Mouse (Mus musculus): ENCODE measurements around the gene Lbhd1.
"Not testable (repeated sequence)": the region's sequence is repeated elsewhere in the genome, so short reads cannot be mapped to it uniquely, and the experiment has no call there.

Gene Lbhd1

GRCm38 (mm10) chr19:8871267-8872186 is 12.0 kb upstream of the Lbhd1 start, which contains the start of gene Ubxn1:
Gene Ubxn1 (plus strand): TSS chr19:8871496.
- peak; percentile 97 to 98 for DNase-seq (ENCODE audit: low spot score in 2 of 2)

DNA sequence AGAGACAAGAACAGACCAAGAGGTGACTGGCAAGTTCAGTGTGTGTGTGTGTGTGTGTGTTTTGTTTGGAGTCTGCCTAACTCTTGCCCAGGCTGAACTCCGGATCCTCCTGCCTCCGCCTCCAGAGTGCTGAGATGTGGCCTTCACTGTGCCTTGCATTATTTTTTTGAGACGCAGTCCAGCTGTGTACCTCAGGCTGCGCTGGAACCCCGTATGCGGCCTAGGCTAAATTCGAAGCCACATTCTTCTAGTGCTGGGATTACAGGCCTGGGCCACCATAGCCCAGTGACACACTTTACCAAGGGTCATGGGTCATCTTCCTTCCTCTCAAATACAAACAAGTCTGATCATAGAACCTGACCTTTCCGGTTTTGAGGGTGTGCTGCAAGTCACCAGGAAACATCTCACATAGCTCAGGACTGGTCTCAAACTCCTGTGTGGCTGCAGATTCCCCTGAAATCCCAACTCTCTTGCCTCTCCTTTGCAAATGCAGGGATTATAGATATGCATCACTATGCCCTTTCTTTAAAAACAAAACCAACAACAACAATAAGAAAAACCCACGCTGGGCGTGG is 11.2 kb upstream of the Lbhd1 start:
- DNase-seq (ENCODE audit: low spot score in 2 of 2): no peak

DNA sequence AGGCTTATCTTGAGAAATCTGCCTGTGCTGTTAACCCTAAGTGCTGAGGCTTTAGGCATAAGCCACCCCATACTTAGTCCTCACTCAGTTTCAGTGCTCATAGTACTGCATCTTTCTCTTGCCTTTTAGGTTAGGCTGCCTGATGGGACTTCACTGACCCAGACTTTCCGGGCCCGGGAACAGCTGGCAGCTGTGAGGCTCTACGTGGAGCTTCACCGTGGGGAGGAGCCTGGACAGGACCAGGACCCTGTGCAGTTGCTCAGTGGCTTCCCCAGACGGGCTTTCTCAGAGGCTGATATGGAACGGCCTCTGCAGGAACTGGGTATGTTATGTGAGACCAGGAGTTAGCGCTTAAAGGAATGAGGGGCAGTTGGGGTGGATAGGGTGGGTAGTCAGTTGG is 8.5 kb upstream of the Lbhd1 start:
- no peak for DNase-seq (ENCODE audit: low spot score in 2 of 2)

- peak; percentile 85 to 87 for DNase-seq (ENCODE audit: low spot score in 2 of 2)
Observed at GRCm38 (mm10) chr19:8880311-8881033, 3.1 kb upstream of the Lbhd1 start, which contains the start of gene Uqcc3. Gene Uqcc3 (minus strand): TSS chr19:8880923.

GRCm38 (mm10) chr19:8881034-8881392 is 2.5 kb upstream of the Lbhd1 start:
- DNase-seq (ENCODE audit: low spot score in 2 of 2): no peak

DNA sequence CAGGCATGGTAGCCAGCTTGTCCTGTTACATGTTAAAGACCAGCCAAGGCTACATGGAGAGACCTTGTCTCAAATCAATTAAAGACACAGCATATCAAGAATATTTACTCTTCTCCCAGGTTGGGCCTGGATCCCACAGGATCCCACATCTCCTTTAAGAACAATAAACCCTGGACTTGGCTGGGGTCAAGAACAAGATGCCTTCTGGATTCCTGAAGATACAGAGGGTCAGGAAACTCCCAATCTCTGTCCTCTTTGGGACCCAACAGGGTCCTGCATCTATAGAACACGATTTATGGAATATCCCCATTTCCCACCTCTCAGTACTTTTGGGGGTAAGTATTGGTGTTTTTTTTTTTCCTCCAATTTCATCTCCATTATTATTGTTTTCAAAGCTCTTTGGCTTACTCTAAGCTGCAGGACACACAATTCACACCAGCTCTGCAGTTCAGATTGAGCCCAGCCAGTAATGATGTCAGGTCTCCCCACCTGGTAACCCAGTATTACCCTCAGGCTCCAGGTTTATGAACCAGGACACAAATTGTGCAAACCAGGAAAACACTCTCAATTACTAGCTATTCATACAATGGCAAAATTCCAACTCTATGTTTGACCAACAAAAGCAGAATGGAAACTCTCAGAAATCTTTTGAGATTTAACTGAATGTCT is 3.5 kb downstream of the Lbhd1 start:
- DNase-seq (ENCODE audit: low spot score in 2 of 2): no peak

DNA sequence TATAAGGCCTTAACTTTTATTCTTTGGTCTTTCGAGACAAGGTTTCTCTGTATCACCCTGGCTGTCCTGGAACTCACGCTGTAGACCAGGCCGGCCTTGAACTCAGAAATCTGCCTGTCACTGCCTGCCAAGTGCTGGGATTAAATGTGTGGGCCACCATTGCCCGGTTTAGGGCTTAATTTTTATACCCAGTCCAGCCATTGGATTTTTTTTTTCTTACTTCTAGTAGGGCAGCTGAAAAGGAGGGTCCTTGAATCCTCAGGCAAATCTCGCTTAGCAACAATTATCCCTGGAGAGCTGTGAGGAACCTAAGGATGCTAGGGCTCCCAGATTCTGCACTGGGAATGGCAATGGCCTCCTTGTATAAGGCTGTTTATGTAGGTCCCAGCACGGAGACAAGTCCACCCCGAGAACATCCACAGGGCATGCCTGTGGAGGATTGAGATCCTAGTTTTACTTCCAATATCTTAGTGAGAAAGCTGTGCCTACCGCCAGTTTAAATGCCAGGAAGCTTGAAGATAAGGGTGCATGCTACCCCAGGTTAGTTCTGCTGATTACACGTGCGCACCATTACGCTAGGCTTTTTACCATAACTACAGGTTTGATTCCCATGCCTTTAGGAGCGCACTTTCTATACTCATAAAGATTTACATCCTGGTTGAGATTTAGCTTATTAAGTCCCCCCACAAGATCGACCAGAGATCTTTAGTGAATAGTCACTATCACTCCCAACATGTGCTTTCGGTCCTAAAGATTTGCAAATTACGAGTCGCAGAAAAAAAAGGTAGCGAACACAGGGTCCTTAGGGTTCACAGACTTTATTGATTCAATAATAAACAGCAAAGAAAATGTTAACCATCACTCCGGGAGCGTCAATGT is 4.3 kb downstream of the Lbhd1 start:
- no peak for DNase-seq (ENCODE audit: low spot score in 2 of 2)

GRCm38 (mm10) chr19:8888511-8889385 is 5.2 kb downstream of the Lbhd1 start, which contains the start of the genes 1810009A15Rik and Gm49416:
Gene 1810009A15Rik (plus strand): TSS chr19:8888853.
Gene Gm49416 (plus strand): TSS chr19:8888926.
- peak; percentile 89 to 93 for DNase-seq (ENCODE audit: low spot score in 2 of 2)

GRCm38 (mm10) chr19:8892829-8893766 is 9.6 kb downstream of the Lbhd1 start, which contains the start of gene Ints5:
Gene Ints5 (plus strand): TSS chr19:8893005.
- peak; percentile 73 to 81 for DNase-seq (ENCODE audit: low spot score in 2 of 2)

DNA sequence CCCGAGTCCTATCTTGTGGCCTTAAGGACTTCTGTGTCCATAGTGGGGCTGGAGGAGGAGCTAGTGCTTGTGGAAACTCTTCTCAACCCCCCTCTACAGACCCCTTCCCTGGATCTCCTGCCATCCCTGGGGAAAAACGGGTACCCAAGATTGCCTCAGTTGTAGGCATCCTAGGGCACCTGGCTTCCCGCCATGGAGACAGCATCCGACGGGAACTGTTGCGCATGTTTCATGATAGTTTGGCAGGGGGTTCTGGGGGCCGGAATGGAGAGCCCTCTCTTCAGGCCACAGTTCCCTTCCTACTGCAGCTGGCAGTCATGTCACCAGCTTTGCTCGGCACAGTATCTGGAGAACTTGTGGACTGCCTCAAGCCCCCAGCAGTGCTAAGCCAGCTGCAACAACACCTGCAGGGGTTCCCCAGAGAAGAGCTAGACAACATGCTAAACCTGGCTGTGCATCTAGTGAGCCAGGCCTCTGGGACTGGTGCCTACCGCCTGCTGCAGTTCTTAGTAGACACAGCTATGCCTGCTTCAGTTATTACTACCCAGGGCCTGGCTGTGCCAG is 11.9 kb downstream of the Lbhd1 start:
- DNase-seq (ENCODE audit: low spot score in 2 of 2): no peak

DNA sequence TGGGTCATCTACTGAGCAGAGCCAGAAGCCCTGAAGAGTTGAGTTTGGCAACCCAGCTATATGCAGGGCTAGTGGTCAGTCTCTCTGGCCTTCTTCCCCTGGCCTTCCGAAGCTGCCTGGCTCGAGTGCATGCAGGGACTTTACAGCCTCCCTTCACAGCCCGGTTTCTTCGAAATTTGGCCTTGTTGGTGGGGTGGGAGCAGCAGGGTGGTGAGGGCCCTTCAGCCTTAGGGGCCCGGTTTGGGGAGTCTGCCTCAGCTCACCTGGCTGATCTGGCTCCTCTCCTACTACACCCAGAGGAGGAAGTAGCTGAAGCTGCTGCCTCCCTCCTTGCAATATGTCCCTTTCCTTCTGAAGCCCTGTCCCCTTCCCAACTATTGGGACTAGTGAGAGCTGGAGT is 12.7 kb downstream of the Lbhd1 start:
- not testable (repeated sequence) for DNase-seq (ENCODE audit: low spot score in 2 of 2)

DNA sequence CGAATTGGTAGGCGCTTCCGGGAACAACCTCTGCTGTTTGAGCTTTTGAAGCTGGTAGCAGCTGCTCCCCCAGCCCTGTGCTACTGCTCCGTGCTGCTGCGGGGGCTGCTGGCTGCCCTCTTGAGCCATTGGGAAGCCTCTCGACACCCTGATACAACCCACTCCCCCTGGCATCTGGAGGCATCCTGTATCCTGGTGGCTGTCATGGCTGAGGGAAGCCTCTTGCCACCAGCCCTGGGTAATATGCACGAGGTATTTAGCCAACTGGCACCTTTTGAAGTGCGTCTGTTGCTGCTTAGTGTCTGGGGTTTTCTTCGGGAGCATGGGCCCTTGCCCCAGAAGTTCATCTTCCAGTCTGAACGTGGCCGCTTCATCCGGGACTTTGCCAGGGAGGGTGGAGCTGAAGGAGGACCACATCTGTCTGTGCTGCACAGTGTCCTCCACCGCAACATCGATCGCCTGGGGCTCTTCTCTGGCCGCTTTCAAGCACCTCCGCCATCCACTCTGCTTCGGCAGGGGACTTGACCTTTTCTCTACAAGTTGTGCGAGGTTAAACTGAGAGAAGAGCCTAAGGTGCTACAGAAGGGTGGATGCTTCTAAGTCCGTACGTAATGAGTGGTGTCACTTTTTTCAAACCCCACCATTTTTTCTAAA is 13.8 kb downstream of the Lbhd1 start:
- DNase-seq (ENCODE audit: low spot score in 2 of 2): peak in 1 of 2 experiments; percentile 46

- peak; percentile 95 for DNase-seq (ENCODE audit: low spot score in 2 of 2)
Observed at GRCm38 (mm10) chr19:8897865-8898495, 14.4 kb downstream of the Lbhd1 start, which contains the start of gene Ganab. Gene Ganab (plus strand): TSS chr19:8898071.

DNA sequence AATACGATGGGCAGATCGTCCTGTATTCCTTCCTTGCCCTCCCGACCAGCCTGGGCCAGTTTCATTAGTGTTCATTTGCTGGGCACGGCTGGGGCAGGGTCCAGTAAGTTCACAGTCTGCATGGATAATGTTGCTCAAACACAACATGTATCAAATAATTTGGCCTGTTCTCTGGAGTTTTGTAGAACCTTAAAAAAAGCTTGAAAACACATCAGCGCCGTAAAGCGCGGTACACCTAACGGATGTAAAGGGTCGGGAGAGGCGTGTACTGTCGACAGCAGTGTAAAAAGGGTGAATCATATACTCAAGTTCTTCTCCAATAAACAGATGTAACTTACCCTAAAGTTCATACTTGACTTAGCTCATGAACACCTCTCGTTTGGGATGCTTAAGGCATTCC is 15.0 kb downstream of the Lbhd1 start:
- no peak for DNase-seq (ENCODE audit: low spot score in 2 of 2)

DNA sequence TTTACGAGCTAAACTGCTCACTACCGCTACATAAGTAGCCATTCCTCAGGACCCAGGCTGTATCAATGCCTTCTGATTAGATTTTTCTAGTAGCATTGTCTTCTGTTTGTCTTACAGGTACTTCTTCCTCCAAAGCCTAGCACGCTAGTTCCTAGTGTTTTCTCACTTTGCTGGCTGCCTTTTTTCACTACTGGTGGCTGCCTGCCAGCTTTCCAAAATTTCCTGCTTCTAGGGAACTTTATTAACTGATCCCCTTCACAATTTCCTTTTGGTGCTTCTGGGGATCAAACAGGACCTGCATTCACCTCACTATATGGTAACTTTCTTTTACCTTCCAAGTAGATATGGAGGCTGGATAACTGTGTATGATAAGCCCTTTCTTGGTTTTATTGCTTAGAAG is 15.5 kb downstream of the Lbhd1 start:
- no peak for DNase-seq (ENCODE audit: low spot score in 2 of 2)

DNA sequence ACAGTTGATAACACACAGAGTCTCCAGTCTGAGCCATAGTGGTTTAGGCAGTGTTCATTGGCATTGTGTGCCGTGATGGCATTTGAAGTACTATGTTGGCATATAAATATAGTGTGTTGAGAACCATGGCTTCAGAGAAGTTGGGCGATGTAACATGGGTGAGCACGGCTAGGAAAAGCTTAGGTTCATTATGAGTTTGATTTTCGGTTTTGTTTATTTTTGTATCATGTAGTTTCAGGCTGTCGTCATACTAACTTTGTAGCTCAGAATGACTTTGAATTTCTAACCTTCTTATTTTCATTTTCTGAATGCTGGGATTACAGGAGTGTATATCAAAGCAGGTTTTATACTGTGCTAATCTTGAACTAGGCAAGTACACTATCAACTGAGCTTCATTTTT is 19.9 kb downstream of the Lbhd1 start:
- DNase-seq (ENCODE audit: low spot score in 2 of 2): no peak

- DNase-seq (ENCODE audit: low spot score in 2 of 2): no peak
Observed at GRCm38 (mm10) chr19:8908531-8908930, 25.0 kb downstream of the Lbhd1 start.
